18 mouse cellular contexts compared by ENCODE assay signal in genomic region chr1:155065068-155065701, GRCm38 (mm10). TPM values are rescaled to one million over a fixed set of nuclear protein-coding genes. Genes with fewer than 3 reads are reported as not detected.
A peak's percentile ranks its signal among the peaks of the same experiment; 100 is the strongest.
DNase-seq lines count a peak whose midpoint lies in the region; ATAC-seq and TF ChIP-seq lines count a peak whose summit lies in the region.
"Had no signal": no experiment of that assay in that cellular context is flagged by ENCODE, and none has a peak within 500 bp of the region (broad histone marks: within the 10 kb centered on the region; RNA-seq: fewer than 3 reads in every experiment).

No protein-coding gene starts in this region.

- peak overlapping the region; percentile 66 for H3K27ac ChIP-seq in gastrocnemius, adult 2 months
- H3K27ac ChIP-seq in layer of hippocampus, adult 2 months: peak overlapping the region; percentile 48; the same call in 1 of the 2 replicates
- H3K27ac ChIP-seq: embryonic facial prominence, embryonic 13.5 days; heart, embryonic 13.5 days; hindbrain, embryonic 12.5 days; midbrain, embryonic 13.5 days; stomach, embryonic 15.5 days had no signal

- DNase-seq in gastrocnemius, adult 2 months: no peak
- DNase-seq in gastrocnemius, adult 8-10 months (ENCODE audit: low spot score in 2 of 2): no peak
- no peak for DNase-seq in layer of hippocampus, adult 2 months (ENCODE audit: low spot score in 2 of 2)
- no peak for DNase-seq in layer of hippocampus, postnatal 36 days
- DNase-seq in thymus, postnatal 0 days (ENCODE audit: low spot score): no peak
- DNase-seq in yolk sac, embryonic 10.5 days (ENCODE audit: low spot score): no peak
- DNase-seq: cerebellum, adult 18-20 months; cerebellum, postnatal 36 days; gastrocnemius, postnatal 14 days; kidney, postnatal 10 days had no signal

- peak; percentile 75 for ATAC-seq in common myeloid progenitor, adult 5-6 weeks (replicated peaks; ENCODE audit: low read depth, poor library complexity, severe bottlenecking)
- ATAC-seq in neutrophil, adult 5-6 weeks (ENCODE audit: extremely low read depth, insufficient number of reproducible peaks, low FRiP score, poor library complexity, severe bottlenecking): peak; percentile 45; the same call in 1 of the 2 replicates
- ATAC-seq: midbrain, embryonic 13.5 days had no signal

- no peak overlapping the region for H3K4me3 ChIP-seq in gastrocnemius, adult 2 months
- H3K4me3 ChIP-seq in layer of hippocampus, adult 2 months: no peak overlapping the region
- H3K4me3 ChIP-seq: embryonic facial prominence, embryonic 13.5 days; heart, embryonic 13.5 days; hindbrain, embryonic 12.5 days; left cerebral cortex, adult 2 months; midbrain, embryonic 13.5 days; stomach, embryonic 15.5 days had no signal

- intact Hi-C loops in gastrocnemius, adult 2 months (cut with DNase I): no loop called here

- TF ChIP-seq CTCF in gastrocnemius, adult 2 months (IDR thresholded peaks at IDR 0.05): no peak
- no peak for TF ChIP-seq CTCF in layer of hippocampus, adult 2 months (conservative IDR thresholded peaks at IDR 0.05)

RNA-seq across cellular contexts. Expression of gene Ier5, which starts 34.3 kb away (rescaled TPM):
- total RNA-seq in gastrocnemius, adult 2 months (2021): 1 to 10 TPM; 4.6 to 4.7 TPM
- 1 to 10 TPM; 4.7 to 9.9 (median 6.4) TPM for total RNA-seq in gastrocnemius, adult 8-10 months (2022)
- total RNA-seq in layer of hippocampus, adult 2 months (2021): 10 to 100 TPM; 26.5 to 28.1 TPM
- total RNA-seq in layer of hippocampus, postnatal 36 days (2021): 10 to 100 TPM; 26.5 to 30.6 TPM
- 10.0 and 14.7 TPM in 2 replicates for total RNA-seq in common myeloid progenitor, adult 5-6 weeks (2017)
- total RNA-seq in neutrophil, adult 5-6 weeks (2017): 273 and 288 TPM in 2 replicates
- polyA plus RNA-seq in thymus, postnatal 0 days (2015; fragmentation: Nextera tagmentation; extraction: Ambion mirVana): 6.4 and 10.8 TPM in 2 replicates
